In genomic region chr15:85831954-85832590, GRCm38 (mm10) we compare ENCODE assay signal across 8 mouse cellular contexts. TPM values are rescaled to one million over a fixed set of nuclear protein-coding genes. Genes with fewer than 3 reads are reported as not detected.
DNase-seq lines count a peak whose midpoint lies in the region; ATAC-seq and TF ChIP-seq lines count a peak whose summit lies in the region.

Gene Ttc38 (plus strand): TSS chr15:85832306.

- in situ Hi-C loops in Patski (cut with MboI; ENCODE audit: low pct_unique_long_range_greater_than_20kb), result no loop called here

- H3K9me3 ChIP-seq in hindbrain, embryonic 12.5 days (replicated peaks), result no peaks in the 10 kb centered on the region

- H3K36me3 ChIP-seq in hindbrain, embryonic 12.5 days, result no peaks in the 10 kb centered on the region

- peak within 1 kb of the TSS; percentile 62 for H3K9ac ChIP-seq in hindbrain, embryonic 12.5 days

- peaks cover 14% of the 10 kb centered on the region for H3K4me1 ChIP-seq in hindbrain, embryonic 12.5 days

- 1% methylated on average over 27 of the region's 27 CpGs for WGBS in hindbrain, embryonic 12.5 days

- H3K4me2 ChIP-seq in hindbrain, embryonic 12.5 days (replicated peaks), result peak within 1 kb of the TSS; percentile 77

- TF ChIP-seq CTCF in Patski (IDR thresholded peaks at IDR 0.05), result no peak

- POLR2A ChIA-PET in Patski (lab: Charles Lee), result interaction anchor here (1.3 kb wide), 1 partner anchor 20 kb away, joined by 3 read pairs; the partner anchor contains the start of gene Cdpf1

- H3K27me3 ChIP-seq in Patski, result peaks cover 3% of the 10 kb centered on the region
- no peaks in the 10 kb centered on the region for H3K27me3 ChIP-seq in hindbrain, embryonic 12.5 days

- no peak for DNase-seq in Patski (ENCODE audit: low read depth, low spot score)
- peak; percentile 86 to 89 for DNase-seq in cerebellum, postnatal 14 days
- DNase-seq in frontal cortex, postnatal 14 days (ENCODE audit: low spot score in 2 of 2), result peak; percentile 65 to 75
- DNase-seq in layer of hippocampus, postnatal 14 days (ENCODE audit: low spot score in 2 of 2), result peak; percentile 70 to 84
- peak; percentile 88 for DNase-seq in lung, postnatal 10 days
- peak; percentile 79 for DNase-seq in ovary, postnatal 36 days (ENCODE audit: low spot score)
- peak; percentile 86 for DNase-seq in thymus, postnatal 14 days

- no peak within 1 kb of the TSS for H3K27ac ChIP-seq in hindbrain, embryonic 12.5 days

- peak; percentile 41 for ATAC-seq in Patski
- ATAC-seq in hindbrain, embryonic 12.5 days (ENCODE audit: low FRiP score), result peak; percentile 92

- CTCF ChIA-PET in Patski (lab: Charles Lee), result no interaction called here

- H3K4me3 ChIP-seq in hindbrain, embryonic 12.5 days, result peak within 1 kb of the TSS; percentile 53

RNA-seq across cellular contexts. Expression of gene Ttc38, which starts in this region (rescaled TPM):
- polyA plus RNA-seq in Patski (2021), result 19.4 TPM
- polyA plus RNA-seq in hindbrain, embryonic 12.5 days (2016; fragmentation: Nextera tagmentation; extraction: Ambion mirVana), result 3.9 and 6.3 TPM in 2 replicates
- total RNA-seq in layer of hippocampus, postnatal 14 days (2021), result 1 to 10 TPM; 4.7 to 7.1 TPM
